Mouse (Mus musculus) olfactory bulb, adult 2 months (tissue): Measurements from ENCODE around the gene Rmi1.

Experiments
- CTCF ChIP-seq: fragments of 200-500 bp; IDR thresholded peaks from 2 replicates; pipeline ENCODE4 v1.5.1; 2012; ENCODE audit warnings: low read depth, mild to moderate bottlenecking, low read length, moderate library complexity; ENCODE audit not compliant: insufficient read depth
- POLR2A ChIP-seq: fragments of 200-500 bp; IDR thresholded peaks from 2 replicates; pipeline ENCODE4 v1.6.1; 2012; ENCODE audit warnings: mild to moderate bottlenecking, low read depth, low read length, moderate library complexity; ENCODE audit not compliant: insufficient read depth

GRCm38 (mm10) chr13:58359304-58359653 lies 42.8 kb upstream of the Rmi1 start:
- TF ChIP-seq POLR2A (no peak), CTCF (no peak)
